Mouse (Mus musculus) layer of hippocampus, adult 8-10 months (tissue): Measurements from ENCODE around the gene Pkp3. TPM values are rescaled to one million over a fixed set of nuclear protein-coding genes. Genes with fewer than 3 reads are reported as not detected.
A peak's percentile ranks its signal among the peaks of the same experiment; 100 is the strongest.
"Not testable (repeated sequence)": the region's sequence is repeated elsewhere in the genome, so short reads cannot be mapped to it uniquely, and the experiment has no call there.

Source experiments
- DNase-seq, 2 experiments: peaks; one replicate each; pipeline ENCODE4 v3.0.0; 2022; ENCODE audit warnings: low spot score in 2 of 2
- total RNA-seq, 4 experiments: library from RNA; stranded (reverse); gene quantifications; 2 replicates each; pipeline ENCODE4 v1.2.4; 2022

The Pkp3 gene
- total RNA-seq, result not detected

DNA sequence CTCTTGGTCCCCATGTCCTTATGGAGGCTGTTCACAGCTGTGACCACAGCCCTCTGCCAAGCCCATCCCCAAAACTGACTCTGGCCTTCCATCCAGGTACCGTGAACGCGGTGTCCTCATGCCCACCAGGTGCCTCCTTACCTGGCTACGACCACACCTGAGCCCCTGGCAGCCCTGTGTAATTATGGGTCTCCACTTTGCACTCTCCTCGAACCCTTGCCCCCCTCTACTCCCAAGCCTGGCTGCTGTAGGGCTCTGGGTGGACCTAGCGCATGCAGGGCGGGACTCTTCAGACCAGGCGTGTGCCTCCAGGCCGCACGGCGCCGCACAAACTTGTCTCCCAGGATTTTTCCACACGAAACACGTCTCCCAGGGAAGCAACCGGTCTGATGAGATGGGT, at the start of gene Pkp3:
Gene Pkp3, plus strand, starts transcription at position 378 of the 400 bp plus-strand sequence.
- no peak for DNase-seq

DNA sequence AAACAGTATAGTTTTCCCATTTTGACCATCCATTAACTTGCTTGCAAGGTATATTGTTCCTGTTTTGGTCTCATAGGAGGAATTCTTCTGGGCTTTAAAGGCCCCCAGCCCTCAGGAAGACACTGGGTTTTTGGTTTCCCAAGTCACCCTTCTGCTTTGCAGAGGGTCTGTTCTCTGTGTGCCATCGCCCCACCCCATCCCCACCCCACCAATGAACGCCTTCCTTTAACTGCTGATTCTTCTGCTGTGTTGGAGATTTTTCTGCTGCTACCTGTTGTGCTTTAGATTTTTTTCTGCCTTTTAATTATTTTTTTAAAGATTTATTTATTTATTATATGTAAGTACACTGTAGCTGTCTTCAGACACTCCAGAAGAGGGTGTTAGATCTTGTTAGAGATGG, 49.2 kb upstream of the Pkp3 start, which contains the start of gene Gm17387:
Gene Gm17387, plus strand, starts transcription at position 301 of the 400 bp plus-strand sequence.
- no peak for DNase-seq

DNA sequence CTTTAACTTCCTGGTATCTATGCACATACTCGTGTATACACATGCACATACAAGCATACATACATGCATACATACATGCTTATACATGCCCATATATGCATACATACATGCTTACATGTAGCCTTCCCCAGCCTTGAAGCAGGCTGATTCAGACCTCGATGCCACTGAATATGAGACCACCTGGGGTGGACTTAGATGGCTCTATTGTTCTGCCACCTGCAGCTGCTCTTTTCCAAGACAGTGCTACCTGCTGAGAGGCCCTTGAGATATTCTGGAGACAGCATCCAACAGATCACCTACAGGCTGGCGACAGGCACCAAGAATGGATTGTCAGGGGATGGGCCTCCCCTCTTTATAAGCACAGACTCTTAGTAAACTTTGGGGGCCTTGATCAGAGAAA, 47.6 kb upstream of the Pkp3 start:
- DNase-seq, result no peak

DNA sequence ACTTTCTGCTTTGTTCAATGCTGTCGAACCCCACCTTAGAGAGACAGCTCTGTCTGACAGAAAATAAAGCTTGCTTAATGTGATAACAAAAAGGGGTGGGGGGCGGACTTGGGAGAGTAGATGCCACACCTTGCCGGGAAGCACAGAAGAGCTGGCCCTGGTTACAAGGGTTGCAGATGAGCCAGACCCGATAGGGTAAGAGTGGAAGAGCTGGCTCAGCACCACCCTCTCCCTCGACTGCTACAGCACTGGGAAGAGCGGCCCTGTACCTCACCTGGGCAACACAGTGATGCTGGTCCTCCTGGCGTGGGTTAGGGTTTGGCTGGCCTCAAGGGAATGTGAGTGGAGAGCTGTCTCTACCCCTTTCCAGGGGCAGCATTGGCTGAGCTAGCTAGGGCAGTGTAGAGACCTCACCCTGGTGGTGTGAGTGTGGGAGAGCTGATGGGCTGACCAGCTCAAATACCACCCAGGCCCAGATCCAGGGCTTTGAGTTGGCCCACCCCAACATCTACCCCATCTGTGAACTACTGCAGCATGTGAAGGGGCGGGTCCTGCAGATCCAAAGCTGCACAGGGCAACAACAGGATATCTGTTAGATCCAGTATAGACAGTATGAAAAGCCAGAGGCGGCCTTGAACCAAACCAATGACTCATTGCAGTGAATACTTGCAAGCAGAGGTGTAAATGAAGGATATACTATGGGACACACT, 45.4 kb upstream of the Pkp3 start:
- DNase-seq, result no peak

DNA sequence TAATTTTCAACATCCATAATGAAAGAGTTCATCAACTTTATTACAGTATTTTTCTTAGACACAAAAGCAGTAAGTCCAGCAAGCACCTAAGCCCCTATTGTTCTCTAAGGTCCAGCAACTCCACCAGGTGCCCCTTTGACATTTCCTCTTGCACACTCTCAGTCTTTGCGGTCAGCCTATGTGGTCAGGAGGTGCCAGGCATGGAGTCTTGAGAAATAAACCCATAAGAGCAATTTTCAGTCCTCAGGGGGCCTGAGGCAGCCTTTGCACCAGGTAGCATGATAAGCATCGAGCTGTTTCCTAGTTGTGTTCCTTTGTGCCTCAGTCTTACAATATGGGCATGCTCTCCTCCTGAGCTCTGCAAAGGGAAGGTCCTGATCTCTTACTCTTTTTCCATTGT, 41.4 kb upstream of the Pkp3 start:
- DNase-seq, result not testable (repeated sequence)

DNA sequence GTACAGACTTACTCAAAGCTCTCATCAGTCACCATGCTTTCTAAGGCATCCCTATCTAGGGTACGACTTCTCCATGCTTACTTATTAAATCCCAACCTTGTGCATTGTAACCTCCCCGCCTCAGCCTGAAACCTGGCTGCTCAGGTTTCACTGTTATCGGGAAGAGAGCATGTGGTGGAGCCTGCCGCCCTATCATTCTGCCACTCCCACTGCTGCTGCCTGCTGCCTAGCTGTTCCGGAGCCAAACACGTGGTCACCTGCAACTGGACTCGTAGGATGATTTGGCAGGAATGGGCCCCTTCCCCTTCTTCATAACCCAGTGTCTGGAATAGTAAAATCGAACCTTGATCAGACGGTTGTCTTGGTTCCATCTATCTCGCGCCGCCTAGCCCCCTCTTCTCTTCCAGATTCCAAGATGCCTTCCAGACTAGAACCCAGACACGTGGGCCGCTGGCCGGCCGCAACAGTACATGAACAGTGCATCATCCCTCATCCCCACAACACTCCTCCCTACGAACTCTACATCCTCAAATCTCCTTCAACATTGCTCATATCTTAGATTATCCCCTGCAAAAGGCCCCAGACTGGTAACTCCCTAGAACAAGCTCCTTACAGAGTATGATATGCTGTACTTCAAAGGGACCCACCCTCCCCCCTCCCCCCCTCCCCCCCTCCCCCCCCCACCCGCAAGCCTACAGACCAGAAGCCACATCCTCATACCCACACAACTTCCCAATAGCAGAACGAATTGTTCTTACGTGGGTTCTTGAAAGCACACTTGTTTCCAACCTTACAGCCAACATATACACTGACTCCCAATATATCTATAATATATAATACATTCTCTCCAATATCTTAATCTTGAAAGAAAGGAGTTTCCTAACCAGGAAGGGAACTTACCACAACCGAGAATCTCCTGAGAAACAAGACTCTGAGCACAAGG, 39.7 kb upstream of the Pkp3 start:
- DNase-seq, result no peak

DNA sequence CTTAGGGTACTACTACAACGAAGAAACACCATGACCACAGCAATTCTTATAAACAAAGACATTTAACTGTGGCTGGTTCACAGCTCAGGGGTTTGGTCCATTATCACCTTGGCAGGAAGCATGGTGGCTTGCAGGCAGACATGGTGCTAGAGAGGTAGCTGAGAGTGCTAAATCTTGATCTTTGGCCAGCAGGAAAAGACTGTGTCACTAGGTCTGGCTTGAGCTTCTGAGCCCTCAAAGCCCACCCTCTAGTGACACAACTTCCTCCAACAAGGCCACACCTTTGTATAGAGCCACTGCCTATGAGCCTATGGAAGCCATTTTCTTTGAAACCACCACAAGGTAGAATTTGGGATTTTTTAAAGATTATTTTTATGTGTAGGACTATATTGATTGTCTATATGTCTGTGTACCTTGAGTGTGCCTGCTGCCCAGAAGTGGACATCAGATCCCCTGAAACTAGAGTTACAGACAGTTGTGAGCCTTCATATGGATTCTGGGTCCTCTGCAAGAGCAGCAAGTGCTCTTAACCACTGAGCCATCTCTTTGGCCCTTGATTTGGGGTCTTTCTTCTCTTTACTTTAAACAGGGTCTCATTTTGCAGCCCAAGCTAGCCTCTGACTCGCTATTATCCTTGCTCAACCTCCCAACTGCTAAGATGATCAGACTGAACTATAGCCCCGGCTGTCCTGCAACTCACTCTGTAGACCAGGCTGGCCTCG, 38.5 kb upstream of the Pkp3 start:
- DNase-seq, result no peak

- DNase-seq, result no peak
Observed at GRCm38 (mm10) chr7:141040867-141041606, 37.0 kb upstream of the Pkp3 start.

GRCm38 (mm10) chr7:141041661-141042060, 36.4 kb upstream of the Pkp3 start:
- DNase-seq, result peak in 1 of 2 experiments; percentile 43

- no peak for DNase-seq
Observed at GRCm38 (mm10) chr7:141042539-141042938, 35.5 kb upstream of the Pkp3 start.

DNA sequence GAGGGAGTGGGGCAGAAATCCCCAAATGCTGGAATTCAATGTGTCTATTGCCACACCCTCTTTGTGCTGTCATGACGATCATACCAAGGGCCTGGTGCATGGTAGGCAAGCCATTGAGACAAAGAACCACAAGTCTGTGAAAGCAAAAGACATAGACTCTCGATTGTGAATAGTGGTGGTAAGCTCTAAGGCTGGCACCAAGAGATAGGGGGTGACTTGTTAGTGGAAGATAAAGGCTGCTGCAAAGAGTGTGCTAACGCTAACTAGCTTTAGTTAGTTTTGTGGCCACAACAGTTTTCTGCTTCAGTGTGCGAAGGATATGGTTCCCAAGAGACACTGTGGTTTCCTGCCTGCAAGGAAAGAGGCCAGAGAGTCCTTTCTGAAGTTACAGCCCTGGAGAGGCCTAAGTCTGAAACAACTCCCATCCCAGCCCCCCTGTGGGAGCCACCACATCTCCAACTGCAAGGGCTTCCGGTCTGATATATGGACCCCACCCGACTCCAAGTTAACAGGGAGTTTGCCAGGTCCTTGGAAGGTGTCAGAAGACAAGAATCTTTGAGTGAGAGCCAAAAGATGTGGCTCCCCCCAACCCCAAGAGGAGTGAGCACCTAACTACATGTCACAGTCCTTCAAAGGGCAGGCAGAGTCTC, 31.0 kb upstream of the Pkp3 start:
- DNase-seq, result no peak

DNA sequence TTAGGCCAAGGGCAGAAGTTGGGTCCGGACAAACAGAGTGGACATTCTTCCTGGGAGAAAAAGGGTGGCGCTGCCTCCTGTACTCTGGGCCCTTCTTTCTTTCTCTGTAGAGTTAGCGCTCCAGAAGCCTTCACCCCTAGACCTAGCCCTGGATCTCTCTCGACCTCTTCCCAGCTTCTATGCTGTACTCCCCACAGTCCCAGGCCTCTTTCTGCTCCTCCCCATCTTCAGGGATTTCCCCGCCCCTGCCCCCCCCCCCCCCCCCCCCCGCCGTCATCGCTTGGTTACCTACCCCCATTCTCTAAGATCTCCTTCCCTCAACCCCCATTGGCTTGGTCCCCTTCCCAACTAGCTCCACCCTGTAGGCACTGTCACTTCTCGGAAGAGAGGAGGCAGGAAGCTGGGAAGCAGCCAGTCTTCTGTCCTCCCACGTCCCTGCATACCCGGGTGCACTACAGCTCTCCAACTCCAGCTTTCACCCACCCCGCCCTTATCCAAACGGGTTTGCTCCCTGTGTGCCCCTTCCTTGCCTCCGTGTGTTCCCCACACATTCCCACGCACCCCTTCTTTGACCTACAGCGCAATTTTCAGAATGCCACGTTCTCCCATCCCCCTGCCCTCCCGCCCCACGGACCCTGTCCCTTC, 30.3 kb upstream of the Pkp3 start:
- DNase-seq, result peak; percentile 70 to 71

- peak; percentile 77 to 92 for DNase-seq
Observed at GRCm38 (mm10) chr7:141048226-141049218, 29.5 kb upstream of the Pkp3 start.

GRCm38 (mm10) chr7:141049326-141049725, 28.7 kb upstream of the Pkp3 start:
- no peak for DNase-seq

DNA sequence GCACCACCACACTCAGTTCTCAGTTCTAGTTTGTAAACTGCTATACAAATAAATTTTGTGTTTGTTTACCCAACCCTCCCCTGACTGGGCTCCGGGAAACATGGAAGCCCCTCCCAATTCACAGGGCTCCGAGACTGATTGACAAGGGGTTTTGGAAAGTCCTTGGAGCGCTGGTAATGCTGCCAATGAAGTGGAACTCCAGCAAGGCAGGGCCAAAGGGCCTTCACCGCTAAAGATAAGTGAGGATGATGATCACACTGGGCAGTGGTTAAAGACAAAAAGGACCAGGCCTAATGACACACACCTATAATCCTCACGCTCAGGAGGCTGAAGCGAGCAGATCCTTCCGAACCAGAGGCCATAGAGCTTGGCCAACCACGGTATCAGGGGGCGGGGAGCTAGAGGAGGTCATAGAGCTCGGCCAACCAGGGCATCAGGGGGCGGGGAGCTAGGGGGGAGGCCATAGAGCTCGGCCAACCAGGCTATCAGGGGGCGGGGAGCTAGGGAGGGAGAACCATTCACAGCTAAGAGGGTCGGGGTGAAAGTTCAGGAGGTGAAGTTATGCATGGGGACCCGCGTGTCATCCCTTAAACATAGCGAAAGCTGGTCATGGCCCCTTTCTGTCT, 26.8 kb upstream of the Pkp3 start:
- DNase-seq, result no peak

GRCm38 (mm10) chr7:141052016-141052415, 26.0 kb upstream of the Pkp3 start:
- no peak for DNase-seq

DNA sequence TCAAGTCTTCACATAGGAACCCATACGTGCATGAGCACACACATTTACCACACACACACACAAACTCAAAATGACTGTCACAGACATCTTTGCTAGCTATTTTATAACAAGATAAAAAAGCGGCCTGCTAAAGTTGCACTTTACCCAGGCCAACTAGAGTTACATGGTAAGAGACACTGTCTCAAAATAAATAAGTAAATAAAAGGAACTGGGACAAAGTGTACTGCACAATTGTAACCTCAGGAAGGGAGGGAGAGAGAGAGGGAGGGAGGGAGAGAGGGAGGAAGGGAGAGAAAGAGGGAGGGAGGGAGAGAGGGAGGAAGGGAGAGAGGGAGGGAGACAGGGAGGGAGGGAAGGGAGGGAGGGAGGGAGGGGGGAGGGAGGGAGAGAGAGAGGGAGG, 25.6 kb upstream of the Pkp3 start:
- no peak for DNase-seq

DNA sequence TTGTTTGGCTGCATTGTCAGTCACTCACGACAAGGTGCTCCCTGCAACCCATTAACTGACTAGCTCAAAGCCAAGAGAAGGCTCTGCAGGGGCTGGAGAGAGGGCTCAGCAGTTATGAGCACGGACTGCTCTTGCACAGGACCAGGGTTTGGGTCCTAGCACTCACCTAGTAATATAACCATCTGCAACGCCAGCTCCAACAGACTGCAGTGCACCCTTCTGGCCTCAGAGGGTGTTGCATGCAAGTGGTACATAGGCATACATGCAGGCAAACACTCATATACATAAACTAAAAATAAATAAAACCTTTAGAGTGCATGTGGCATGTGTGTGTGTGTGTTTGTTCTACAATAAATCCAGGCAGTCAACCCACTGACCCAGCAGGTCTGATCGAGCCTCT, 22.2 kb upstream of the Pkp3 start:
- DNase-seq, result no peak
